Mouse (Mus musculus) fat pad, adult 2 months (tissue): ENCODE measurements at regions not wholly inside any gene's neighbourhood (a gene's known extent, or its start where the extent isn't known, plus 50 kb on each side); places are given as distances from the start of the nearest gene placed in this dataset.

ENCODE experiments used
- DNase-seq: peaks from one replicate; pipeline ENCODE4 v3.0.0-alpha.2; 2011; ENCODE audit warnings: low read depth, low spot score; ENCODE audit errors: extremely low read depth

- DNase-seq = no peak
These were observed 300.1 kb upstream of the Frg1 start for GRCm38 (mm10) chr8:41717002-41717401.

- DNase-seq = no peak
These were observed 296.9 kb upstream of the Frg1 start for GRCm38 (mm10) chr8:41713634-41714330.

- DNase-seq = no peak
These were observed 287.4 kb upstream of the Frg1 start for GRCm38 (mm10) chr8:41703927-41704924.
